Mouse (Mus musculus): ENCODE measurements at regions not wholly inside any gene's neighbourhood (a gene's known extent, or its start where the extent isn't known, plus 50 kb on each side); places are given as distances from the start of the nearest gene placed in this dataset.
"Not testable (repeated sequence)": the region's sequence is repeated elsewhere in the genome, so short reads cannot be mapped to it uniquely, and the experiment has no call there.

- DNase-seq (ENCODE audit: low spot score): no peak
Observed at GRCm38 (mm10) chr11:63211501-63211900, 82.7 kb downstream of the Pmp22 start.

GRCm38 (mm10) chr11:63213043-63213442, 84.3 kb downstream of the Pmp22 start:
- peak; percentile 84 for DNase-seq (ENCODE audit: low spot score)

GRCm38 (mm10) chr11:63213901-63214425, 85.2 kb downstream of the Pmp22 start:
- peak; percentile 28 for DNase-seq (ENCODE audit: low spot score)

GRCm38 (mm10) chr11:63215993-63216392, 87.2 kb downstream of the Pmp22 start:
- DNase-seq (ENCODE audit: low spot score): no peak

GRCm38 (mm10) chr11:63217049-63217448, 88.3 kb downstream of the Pmp22 start:
- DNase-seq (ENCODE audit: low spot score): no peak

- DNase-seq (ENCODE audit: low spot score): no peak
Observed at GRCm38 (mm10) chr11:63226471-63226870, 97.7 kb downstream of the Pmp22 start.

GRCm38 (mm10) chr11:63230786-63231185, 102.0 kb downstream of the Pmp22 start:
- DNase-seq (ENCODE audit: low spot score): no peak

GRCm38 (mm10) chr11:63233172-63233966, 104.6 kb downstream of the Pmp22 start:
- no peak for DNase-seq (ENCODE audit: low spot score)

GRCm38 (mm10) chr11:63234481-63234880, 105.7 kb downstream of the Pmp22 start:
- DNase-seq (ENCODE audit: low spot score): no peak

GRCm38 (mm10) chr11:63238655-63239054, 109.9 kb downstream of the Pmp22 start:
- DNase-seq (ENCODE audit: low spot score): no peak

- DNase-seq (ENCODE audit: low spot score): no peak
Observed at GRCm38 (mm10) chr11:63243906-63244416, 115.2 kb downstream of the Pmp22 start.

- no peak for DNase-seq (ENCODE audit: low spot score)
Observed at GRCm38 (mm10) chr11:63245041-63245440, 116.3 kb downstream of the Pmp22 start.

- DNase-seq (ENCODE audit: low spot score): peak; percentile 66
Observed at GRCm38 (mm10) chr11:63246052-63246661, 117.4 kb downstream of the Pmp22 start.

- no peak for DNase-seq (ENCODE audit: low spot score)
Observed at GRCm38 (mm10) chr11:63252012-63252856, 123.5 kb downstream of the Pmp22 start.

GRCm38 (mm10) chr11:63252968-63253602, 124.3 kb downstream of the Pmp22 start:
- DNase-seq (ENCODE audit: low spot score): no peak

- peak; percentile 66 for DNase-seq (ENCODE audit: low spot score)
Observed at GRCm38 (mm10) chr11:63264432-63265061, 135.8 kb downstream of the Pmp22 start.

GRCm38 (mm10) chr11:63266290-63266689, 137.5 kb downstream of the Pmp22 start:
- DNase-seq (ENCODE audit: low spot score): not testable (repeated sequence)

GRCm38 (mm10) chr11:63276641-63277040, 147.9 kb downstream of the Pmp22 start:
- DNase-seq (ENCODE audit: low spot score): no peak

GRCm38 (mm10) chr11:63281839-63282238, 153.1 kb downstream of the Pmp22 start:
- no peak for DNase-seq (ENCODE audit: low spot score)

GRCm38 (mm10) chr11:63282541-63282940, 153.8 kb downstream of the Pmp22 start:
- no peak for DNase-seq (ENCODE audit: low spot score)

- no peak for DNase-seq (ENCODE audit: low spot score)
Observed at GRCm38 (mm10) chr11:63286026-63286425, 157.2 kb downstream of the Pmp22 start.

Measured in embryo, embryonic 10.5 days (tissue).